Mouse (Mus musculus) frontal cortex, postnatal 14 days (tissue): ENCODE results near the gene Best3.
"Not testable (repeated sequence)": the region's sequence is repeated elsewhere in the genome, so short reads cannot be mapped to it uniquely, and the experiment has no call there.

ENCODE experiments used
- DNase-seq, 2 experiments: peaks; one replicate each; pipeline ENCODE4 v3.0.0; 2022; ENCODE audit warnings: low spot score in 2 of 2

The Best3 gene

DNA sequence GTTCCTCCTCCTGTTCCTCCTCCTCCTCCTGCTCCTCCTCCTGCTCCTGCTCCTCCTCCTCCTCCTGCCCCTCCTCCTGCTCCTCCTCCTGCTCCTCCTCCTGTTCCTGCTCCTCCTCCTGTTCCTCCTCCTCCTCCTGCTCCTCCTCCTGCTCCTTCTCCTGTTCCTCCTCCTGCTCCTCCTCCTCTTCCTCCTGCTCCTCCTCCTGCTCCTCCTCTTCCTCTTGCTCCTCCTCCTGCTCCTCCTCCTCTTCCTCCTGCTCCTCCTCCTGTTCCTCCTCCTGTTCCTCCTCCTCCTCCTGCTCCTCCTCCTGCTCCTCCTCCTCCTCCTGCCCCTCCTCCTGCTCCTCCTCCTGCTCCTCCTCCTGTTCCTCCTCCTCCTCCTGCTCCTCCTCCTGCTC lies 39.7 kb downstream of the Best3 start:
- DNase-seq = not testable (repeated sequence)

DNA sequence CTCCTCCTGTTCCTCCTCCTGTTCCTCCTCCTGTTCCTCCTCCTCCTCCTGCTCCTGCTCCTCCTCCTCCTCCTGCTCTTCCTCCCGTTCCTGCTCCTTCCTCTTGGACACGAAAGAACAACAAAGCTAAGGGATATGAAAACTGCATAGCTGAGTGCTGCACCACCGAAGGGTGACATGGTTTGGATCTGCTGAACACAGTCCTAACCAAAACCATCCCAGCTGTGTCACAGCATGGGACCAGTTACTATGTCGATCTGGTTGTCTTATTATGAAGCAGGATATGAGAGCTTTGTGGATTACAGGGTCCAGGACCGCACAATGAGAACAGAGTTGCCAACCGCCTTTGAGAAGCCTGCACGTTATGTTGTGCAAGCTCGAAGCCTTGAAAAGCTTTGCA lies 40.1 kb downstream of the Best3 start:
- DNase-seq = no peak

DNA sequence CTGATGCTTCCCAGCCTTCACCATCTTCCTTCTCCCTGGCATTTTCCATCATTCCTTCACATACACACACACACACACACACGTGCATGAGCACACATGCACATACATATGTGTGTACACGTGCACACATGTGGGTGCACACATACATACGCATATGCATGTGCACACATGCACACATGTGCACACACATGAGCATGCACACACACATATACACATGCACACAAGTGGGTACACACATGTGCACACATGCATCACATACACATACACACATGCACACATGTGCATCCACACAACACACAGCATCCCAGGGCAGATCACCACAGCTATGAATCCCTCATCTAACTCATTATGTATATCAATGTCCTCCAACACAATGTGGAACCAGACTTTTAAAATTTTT lies 45.0 kb downstream of the Best3 start:
- DNase-seq = no peak

DNA sequence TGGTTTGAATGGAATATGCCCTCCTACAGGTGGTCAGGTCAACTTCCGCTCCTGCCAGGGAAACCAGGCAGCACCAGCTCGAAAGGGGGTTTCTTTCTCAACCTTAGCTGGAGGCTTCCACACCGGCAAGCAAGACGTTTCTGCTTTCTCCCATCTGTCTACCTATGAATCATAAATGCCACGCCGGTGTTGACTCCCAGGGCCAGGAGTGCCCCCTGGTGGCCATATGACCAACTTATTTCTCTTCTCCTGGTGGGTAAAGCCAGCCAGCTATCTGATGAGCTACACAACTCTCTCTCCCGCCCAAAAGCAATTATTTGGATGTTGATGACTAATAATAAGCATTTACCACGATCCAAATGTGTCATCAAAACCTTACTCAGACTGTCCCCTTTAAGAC lies 47.7 kb downstream of the Best3 start:
- peak; percentile 52 to 70 for DNase-seq

DNA sequence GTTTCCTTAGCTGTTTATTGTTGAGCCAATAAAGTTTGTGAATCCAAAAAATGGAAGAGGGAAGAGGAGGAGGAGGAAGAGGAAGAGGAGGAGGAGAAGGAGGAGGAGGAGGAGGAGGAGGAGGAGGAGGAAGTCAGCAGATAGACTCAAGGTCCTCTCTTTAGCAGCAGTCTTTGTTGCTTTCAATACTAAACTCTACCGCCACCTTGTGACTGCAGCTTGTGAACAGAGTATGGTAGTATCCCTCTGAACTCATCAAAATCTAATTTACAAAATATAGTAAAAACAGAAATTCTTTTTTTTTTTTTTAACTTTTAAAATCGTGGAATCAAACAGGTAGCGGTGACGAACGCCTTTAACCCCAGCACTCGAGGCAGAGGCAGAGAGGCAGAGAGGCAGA lies 54.2 kb downstream of the Best3 start:
- DNase-seq = no peak

DNA sequence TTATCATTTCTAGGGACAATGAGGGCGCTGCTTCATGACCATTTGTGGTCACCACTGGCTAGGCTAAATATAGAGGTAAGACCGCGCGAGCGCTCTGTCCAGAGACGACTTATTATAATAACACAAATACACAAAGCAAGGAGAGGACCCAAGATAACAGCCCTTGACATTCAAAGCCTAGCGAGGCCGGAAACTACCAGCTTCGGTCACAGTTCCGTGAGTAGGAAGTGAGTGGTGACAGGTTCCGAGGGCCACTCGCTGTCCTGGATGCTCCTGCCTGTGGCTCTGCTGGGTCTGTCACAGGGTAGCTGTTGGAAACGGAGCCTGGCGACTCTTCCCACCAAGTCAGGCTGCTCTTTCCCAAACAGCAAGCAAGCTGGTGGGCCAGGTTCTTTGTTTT lies 56.2 kb downstream of the Best3 start:
- DNase-seq = no peak

DNA sequence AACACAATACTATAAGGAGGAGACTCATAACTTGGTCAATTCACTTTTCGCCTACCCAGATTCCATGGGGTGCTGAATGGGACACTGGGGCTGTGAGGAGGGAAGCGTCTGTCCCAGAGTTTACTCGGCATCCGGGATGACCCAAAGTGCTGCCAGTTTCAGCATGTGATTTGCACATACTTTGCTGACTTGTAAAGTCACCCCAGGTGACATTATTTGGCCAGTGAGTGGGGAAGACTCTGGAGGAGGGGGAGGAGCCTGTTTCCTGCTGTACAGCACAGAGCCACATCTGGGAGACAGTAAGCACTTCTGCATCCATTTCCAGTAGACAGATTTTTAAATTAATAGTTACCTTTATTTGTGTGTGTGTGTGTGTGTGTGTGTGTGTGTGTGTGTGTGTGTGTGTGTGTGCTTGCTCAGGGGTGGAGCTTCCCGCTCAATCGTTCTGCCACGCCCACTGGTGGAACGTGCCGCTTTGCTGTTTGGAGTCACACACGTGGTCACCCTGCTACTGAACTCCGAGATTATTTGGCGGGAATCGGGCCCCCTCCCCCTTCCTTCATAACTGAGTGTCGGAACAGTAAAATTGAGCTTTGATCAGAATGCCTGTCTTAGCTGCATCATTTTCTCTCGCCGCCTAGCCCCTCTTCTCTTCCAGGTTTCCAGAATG lies 57.5 kb downstream of the Best3 start:
- not testable (repeated sequence) for DNase-seq

DNA sequence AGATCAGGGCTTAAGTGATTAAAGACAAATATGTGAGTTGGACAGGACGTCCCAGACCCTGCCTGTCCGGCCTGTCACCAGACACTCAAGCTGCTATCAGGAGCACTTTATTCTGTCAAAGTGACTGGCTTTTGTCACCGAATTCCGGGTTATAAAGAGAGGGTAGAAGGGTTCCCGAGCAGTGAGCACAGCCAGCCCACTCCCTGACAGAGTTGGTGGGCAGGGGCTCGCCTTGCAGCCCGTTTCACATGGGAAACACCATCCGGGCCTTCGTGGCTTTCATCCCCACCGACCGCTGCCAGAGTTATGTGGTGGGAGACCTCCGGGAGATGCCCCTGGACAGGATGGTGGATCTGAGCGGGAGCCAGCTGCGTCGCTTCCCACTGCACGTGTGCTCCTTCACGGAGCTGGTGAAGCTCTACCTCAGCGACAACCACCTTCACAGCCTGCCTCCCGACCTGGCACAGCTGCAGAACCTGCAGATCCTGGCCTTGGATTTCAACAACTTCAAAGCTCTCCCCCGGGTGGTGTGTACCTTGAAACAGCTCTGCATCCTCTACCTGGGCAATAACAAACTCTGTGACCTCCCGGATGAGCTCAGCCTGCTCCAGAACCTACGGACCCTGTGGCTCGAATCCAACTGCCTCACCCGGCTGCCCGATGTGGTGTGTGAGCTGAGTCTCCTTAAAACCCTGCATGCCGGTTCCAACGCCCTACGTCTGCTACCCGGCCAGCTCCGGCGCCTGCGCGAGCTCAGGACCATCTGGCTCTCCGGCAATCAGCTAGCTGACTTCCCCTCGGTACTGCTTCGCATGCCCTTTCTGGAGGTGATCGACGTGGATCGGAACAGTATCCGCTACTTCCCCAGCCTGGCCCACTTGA lies 59.3 kb downstream of the Best3 start, which contains the start of gene Lrrc10:
TSS of gene Lrrc10 (plus strand) at position 167 of the 882 bp plus-strand sequence.
- no peak for DNase-seq

DNA sequence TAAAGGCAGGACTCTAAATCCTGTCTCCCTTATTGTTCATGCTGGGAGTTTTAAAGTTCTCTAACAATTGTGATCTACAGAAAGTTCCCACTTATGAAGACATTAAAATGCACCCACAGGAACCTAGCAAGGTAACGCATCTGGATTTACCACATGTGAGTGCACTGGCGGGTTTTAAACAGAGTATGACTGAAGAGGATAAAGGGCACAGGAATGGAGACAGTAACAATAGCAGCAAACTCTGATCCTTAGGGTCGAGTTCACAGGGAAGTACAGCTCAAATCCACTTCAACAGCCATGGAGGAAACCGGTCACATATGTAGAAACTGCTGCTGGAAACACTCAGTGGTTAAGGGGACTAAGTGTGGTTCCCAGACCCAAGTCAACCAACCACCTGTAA lies 63.1 kb downstream of the Best3 start:
- no peak for DNase-seq

DNA sequence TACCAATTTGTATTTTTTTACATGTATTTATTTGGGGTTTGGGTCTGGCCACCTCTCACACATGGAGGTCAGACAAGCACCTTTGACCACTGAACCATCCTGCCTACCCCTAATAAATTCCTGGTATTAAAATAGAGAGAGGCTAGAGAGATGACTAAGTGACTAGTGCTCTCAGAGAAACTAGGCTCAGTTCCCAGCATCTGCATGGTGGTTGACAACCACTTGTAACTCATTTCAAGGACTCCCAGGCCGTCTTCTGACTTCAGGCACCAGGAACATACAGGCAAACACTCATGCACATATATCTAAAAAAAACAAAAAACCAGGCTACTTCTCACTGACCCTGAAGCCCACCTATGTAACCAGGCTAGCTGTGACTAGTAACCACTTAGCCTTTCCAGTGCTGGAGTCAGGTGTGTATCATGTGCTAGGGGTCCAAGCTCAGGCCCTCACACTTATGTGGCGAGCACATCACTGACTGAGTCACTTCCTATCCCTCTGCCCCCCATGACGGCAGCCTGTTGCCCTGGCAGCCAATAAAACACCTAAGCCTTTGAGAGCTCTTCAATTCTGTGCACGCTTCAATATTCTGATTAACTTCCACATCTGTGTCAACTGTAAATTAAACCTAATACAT lies 64.0 kb downstream of the Best3 start:
- DNase-seq = no peak

DNA sequence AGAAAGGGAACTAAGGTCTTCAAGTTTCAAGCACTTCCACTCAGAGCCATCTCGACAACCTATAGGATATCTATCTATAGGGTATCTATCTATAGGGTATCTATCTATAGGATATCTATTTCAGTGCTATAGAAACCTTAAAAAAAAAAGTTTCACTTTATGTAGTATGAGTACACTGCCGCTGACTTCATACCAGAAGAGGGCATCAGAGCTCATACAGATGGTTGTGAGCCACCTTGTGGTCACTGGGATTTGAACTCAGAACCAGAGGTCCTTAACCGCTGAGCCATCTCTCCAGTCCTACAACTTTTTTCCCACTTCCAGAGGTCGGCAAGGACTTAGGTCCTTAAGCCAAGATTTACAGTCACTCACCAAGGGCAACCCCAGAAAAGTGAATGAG lies 69.6 kb downstream of the Best3 start:
- no peak for DNase-seq

DNA sequence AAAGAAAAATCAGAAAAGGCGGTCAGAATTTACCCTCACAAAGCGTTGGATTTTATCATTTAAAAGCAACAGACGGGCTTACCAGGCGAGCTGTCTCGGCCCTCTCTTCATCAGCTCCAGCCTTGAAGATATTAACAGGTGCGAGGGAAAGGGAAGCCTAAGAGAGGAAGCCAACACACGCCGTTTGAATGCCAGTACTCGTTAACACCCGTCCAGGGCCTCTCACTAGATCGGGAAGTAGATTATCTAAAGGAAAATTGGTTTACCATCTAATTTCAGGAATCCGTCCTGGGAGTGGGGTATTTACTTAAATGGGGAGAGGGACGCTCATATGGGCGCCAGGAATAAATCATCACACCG lies 76.8 kb downstream of the Best3 start:
- no peak for DNase-seq

DNA sequence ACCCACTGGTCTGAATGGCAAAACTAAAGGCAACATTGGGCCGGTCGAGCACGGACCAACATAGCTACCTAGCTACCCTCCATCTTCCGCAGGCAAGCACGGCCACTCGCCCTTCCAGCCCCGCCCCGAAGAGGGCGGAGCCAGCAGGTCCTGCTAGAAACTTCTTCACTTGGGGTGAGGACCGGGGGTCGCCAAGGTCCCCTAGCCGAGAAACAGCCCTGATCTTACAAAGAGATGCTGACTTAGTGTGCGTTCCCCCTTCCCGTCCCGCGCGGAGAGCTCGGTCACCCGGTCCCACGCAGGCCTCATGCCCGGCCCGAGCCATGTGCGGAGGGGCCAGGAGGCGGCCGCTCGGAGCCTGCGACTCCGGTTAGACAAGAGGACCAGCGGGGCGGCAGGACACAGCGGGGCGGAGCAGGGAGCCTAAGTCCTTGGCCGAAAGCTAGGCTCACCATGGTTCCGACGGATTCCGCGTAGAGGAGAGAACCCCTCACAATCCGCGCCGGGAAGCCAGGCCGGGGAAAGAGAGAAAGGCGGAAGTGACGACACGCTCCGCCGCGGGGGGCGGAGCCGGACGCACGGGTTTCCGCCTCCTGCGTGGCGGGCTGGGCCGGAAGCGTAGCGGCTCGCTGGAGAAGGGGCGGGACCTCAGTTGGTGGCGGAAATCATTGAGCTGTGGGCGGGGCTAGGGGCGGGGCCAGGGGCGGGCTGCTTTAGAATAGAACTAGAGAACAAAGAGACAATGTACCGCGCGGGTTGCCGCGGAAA lies 77.3 kb downstream of the Best3 start, which contains the start of gene Cct2:
TSS of gene Cct2 (minus strand) at position 561 of the 768 bp plus-strand sequence.
- DNase-seq = peak; percentile 77 to 84

DNA sequence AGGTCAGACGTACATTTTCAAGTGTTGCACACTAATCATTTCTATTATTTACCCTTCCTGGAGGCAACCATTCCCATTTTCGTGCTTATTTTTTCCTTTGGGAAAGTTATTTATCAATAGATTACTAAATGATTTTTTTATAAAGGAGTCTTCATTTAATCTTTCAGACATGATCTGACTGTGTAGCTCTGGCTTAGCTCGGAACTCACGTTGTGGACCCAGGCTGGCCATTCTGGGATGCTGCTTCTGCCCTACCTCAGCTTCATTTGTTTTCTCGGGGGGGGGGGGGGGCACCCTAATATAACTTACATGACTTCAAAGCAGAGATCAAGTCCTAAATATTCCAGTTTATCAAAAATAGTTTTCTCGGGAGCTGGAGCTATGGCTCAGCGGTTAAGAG lies 78.0 kb downstream of the Best3 start:
- no peak for DNase-seq

DNA sequence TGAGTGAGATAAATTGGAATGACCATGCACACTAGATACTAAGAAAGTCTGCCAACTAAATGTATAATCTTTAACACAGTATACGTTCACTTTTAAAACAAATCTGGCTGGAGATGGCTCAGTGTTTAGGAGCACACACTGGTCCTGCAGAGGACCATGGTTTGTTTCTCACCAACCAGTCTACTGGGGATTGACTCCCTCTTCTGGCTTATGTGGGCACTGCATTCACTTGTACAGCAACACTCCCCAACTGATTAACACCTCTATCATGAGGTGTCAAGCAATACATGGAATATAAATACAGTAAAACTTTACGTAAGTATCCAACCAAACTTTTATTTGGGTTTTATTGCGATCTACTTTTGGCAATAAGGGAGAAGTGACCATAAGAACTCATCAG lies 83.0 kb downstream of the Best3 start:
- DNase-seq = no peak

DNA sequence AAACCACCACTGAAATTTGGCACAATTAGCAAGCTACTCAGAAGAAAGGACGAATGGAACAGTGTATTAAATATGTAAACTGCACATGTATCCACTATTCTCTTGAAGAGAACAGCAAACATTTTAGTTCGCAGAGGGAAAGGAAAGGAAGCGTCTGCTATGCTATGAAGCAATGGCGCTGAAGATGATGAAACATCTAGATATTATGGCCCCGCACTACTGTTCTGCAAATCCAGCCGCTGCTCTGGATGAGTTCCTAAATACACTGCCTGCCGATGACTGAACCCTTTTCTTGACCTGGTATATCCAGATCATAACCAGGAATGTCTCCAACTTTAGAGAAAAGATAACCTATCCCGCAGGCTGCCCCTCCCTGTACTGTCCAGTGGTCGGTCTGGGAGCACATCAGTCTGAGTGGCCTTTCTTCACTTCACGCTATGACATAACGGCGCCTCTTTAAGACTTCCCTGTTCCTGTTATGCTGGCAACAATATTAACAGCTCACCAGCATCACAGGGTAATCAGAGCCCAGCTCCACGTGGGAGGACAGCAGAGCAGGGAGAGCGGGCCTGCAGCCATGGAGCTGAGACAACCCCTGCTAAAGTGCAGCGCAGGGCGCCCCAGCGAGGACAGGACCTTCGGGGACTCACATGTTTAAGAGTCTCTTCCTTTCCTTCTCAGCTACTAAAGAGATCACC lies 86.2 kb downstream of the Best3 start:
- DNase-seq = no peak

DNA sequence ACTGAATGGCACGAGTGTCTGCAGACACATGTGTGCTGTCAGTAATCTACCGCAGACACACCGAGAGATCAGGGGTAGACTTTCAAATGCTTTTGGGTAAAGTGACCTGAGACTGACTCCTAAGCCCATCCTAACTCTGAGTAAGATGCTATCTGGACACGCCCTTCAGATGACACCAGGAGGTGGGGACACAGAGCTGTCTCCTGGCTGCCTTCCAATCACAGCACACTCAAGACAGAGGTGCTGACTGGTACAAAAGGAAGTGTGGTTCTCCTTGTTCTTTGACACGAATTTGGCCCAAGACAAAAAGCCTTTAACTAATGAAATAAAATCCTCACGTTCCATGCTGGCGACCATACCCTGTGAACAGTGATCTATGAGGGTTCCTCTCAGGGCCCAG lies 87.1 kb downstream of the Best3 start:
- DNase-seq = no peak
